Mouse (Mus musculus): ENCODE results near the gene Hnf1b. TPM values are rescaled to one million over a fixed set of nuclear protein-coding genes. Genes with fewer than 3 reads are reported as not detected.

Gene Hnf1b
- polyA plus RNA-seq, 1 experiment from 2014 or later: not detected

- H3K36me3 ChIP-seq (ENCODE audit: control insufficient read depth, insufficient read depth, low read length): no peaks in the 10 kb centered on the region
- no peaks in the 10 kb centered on the region for H3K9me3 ChIP-seq (ENCODE audit: control insufficient read depth, low read length)
- no peak for DNase-seq (ENCODE audit: low spot score, missing footprints)
- H3K27me3 ChIP-seq (ENCODE audit: control insufficient read depth, insufficient read depth, low read length): no peaks in the 10 kb centered on the region
- no peaks in the 10 kb centered on the region for H3K4me1 ChIP-seq (ENCODE audit: control insufficient read depth, insufficient read depth, low read length)
- no peak overlapping the region for H3K9ac ChIP-seq (ENCODE audit: low read length)
- 78% methylated on average over 7 of the region's 7 CpGs for WGBS
- H3K4me2 ChIP-seq: no peak overlapping the region
- no peak overlapping the region for H3K27ac ChIP-seq (ENCODE audit: low read depth, low read length)
- no peak for ATAC-seq (ENCODE audit: low FRiP score)
- no peak overlapping the region for H3K4me3 ChIP-seq (ENCODE audit: low read depth, low read length)
These were observed 47.7 kb downstream of the Hnf1b start for GRCm38 (mm10) chr11:83897569-83897968.

- Histone ChIP-seq H3K4me3 (ENCODE audit: low read depth, low read length) (no peak overlapping the region), H3K9ac (ENCODE audit: low read length) (no peak overlapping the region), H3K36me3 (ENCODE audit: control insufficient read depth, insufficient read depth, low read length) (no peaks in the 10 kb centered on the region), H3K27me3 (ENCODE audit: control insufficient read depth, insufficient read depth, low read length) (no peaks in the 10 kb centered on the region), H3K9me3 (ENCODE audit: control insufficient read depth, low read length) (no peaks in the 10 kb centered on the region), H3K4me2 (no peak overlapping the region), H3K27ac (ENCODE audit: low read depth, low read length) (no peak overlapping the region), H3K4me1 (ENCODE audit: control insufficient read depth, insufficient read depth, low read length) (no peaks in the 10 kb centered on the region)
- ATAC-seq (ENCODE audit: low FRiP score): no peak
- no peak for DNase-seq (ENCODE audit: low spot score, missing footprints)
- 87% methylated on average over 3 of the region's 3 CpGs for WGBS
These were observed 52.9 kb downstream of the Hnf1b start for GRCm38 (mm10) chr11:83902812-83903211.

- WGBS: 81% methylated on average over 5 of the region's 5 CpGs
- no peak for ATAC-seq (ENCODE audit: low FRiP score)
These were observed 55.9 kb downstream of the Hnf1b start for GRCm38 (mm10) chr11:83905756-83906155.

GRCm38 (mm10) chr11:83908376-83908775, 58.5 kb downstream of the Hnf1b start:
- DNase-seq (ENCODE audit: low spot score, missing footprints): no peak
- Histone ChIP-seq H3K4me2 (no peak overlapping the region), H3K4me1 (ENCODE audit: control insufficient read depth, insufficient read depth, low read length) (no peaks in the 10 kb centered on the region), H3K27ac (ENCODE audit: low read depth, low read length) (no peak overlapping the region), H3K27me3 (ENCODE audit: control insufficient read depth, insufficient read depth, low read length) (no peaks in the 10 kb centered on the region), H3K4me3 (ENCODE audit: low read depth, low read length) (no peak overlapping the region), H3K9me3 (ENCODE audit: control insufficient read depth, low read length) (no peaks in the 10 kb centered on the region), H3K9ac (ENCODE audit: low read length) (no peak overlapping the region), H3K36me3 (ENCODE audit: control insufficient read depth, insufficient read depth, low read length) (no peaks in the 10 kb centered on the region)
- WGBS: 15% methylated on average over 7 of the region's 7 CpGs
- ATAC-seq (ENCODE audit: low FRiP score): no peak

More at GRCm38 (mm10) chr11:83905756-83906155, 55.9 kb downstream of the Hnf1b start:
- Histone ChIP-seq H3K4me3 (ENCODE audit: low read depth, low read length) (no peak overlapping the region), H3K27ac (ENCODE audit: low read depth, low read length) (no peak overlapping the region), H3K9ac (ENCODE audit: low read length) (no peak overlapping the region), H3K36me3 (ENCODE audit: control insufficient read depth, insufficient read depth, low read length) (no peaks in the 10 kb centered on the region), H3K9me3 (ENCODE audit: control insufficient read depth, low read length) (no peaks in the 10 kb centered on the region), H3K4me2 (no peak overlapping the region), H3K27me3 (ENCODE audit: control insufficient read depth, insufficient read depth, low read length) (no peaks in the 10 kb centered on the region), H3K4me1 (ENCODE audit: control insufficient read depth, insufficient read depth, low read length) (no peaks in the 10 kb centered on the region)
- DNase-seq (ENCODE audit: low spot score, missing footprints): no peak

- Histone ChIP-seq H3K4me2 (no peak overlapping the region), H3K9me3 (ENCODE audit: control insufficient read depth, low read length) (no peaks in the 10 kb centered on the region), H3K4me1 (ENCODE audit: control insufficient read depth, insufficient read depth, low read length) (no peaks in the 10 kb centered on the region), H3K4me3 (ENCODE audit: low read depth, low read length) (no peak overlapping the region), H3K36me3 (ENCODE audit: control insufficient read depth, insufficient read depth, low read length) (no peaks in the 10 kb centered on the region), H3K9ac (ENCODE audit: low read length) (no peak overlapping the region), H3K27me3 (ENCODE audit: control insufficient read depth, insufficient read depth, low read length) (no peaks in the 10 kb centered on the region), H3K27ac (ENCODE audit: low read depth, low read length) (no peak overlapping the region)
- DNase-seq (ENCODE audit: low spot score, missing footprints): no peak
- ATAC-seq (ENCODE audit: low FRiP score): no peak
- WGBS: 76% methylated on average over 8 of the region's 8 CpGs
These were observed 64.0 kb downstream of the Hnf1b start for GRCm38 (mm10) chr11:83913824-83914311.

- Histone ChIP-seq H3K27me3 (ENCODE audit: control insufficient read depth, insufficient read depth, low read length) (no peaks in the 10 kb centered on the region), H3K4me3 (ENCODE audit: low read depth, low read length) (no peak overlapping the region), H3K4me1 (ENCODE audit: control insufficient read depth, insufficient read depth, low read length) (no peaks in the 10 kb centered on the region), H3K27ac (ENCODE audit: low read depth, low read length) (no peak overlapping the region), H3K9ac (ENCODE audit: low read length) (no peak overlapping the region), H3K9me3 (ENCODE audit: control insufficient read depth, low read length) (no peaks in the 10 kb centered on the region), H3K4me2 (no peak overlapping the region), H3K36me3 (ENCODE audit: control insufficient read depth, insufficient read depth, low read length) (no peaks in the 10 kb centered on the region)
- DNase-seq (ENCODE audit: low spot score, missing footprints) (no peak), ATAC-seq (ENCODE audit: low FRiP score) (no peak)
- WGBS: 89% methylated on average over 4 of the region's 4 CpGs
These were observed 64.6 kb downstream of the Hnf1b start for GRCm38 (mm10) chr11:83914501-83914900.

GRCm38 (mm10) chr11:83922600-83922999, 72.7 kb downstream of the Hnf1b start:
- Histone ChIP-seq H3K4me1 (ENCODE audit: control insufficient read depth, insufficient read depth, low read length) (no peaks in the 10 kb centered on the region), H3K4me2 (no peak overlapping the region), H3K9ac (ENCODE audit: low read length) (no peak overlapping the region), H3K27me3 (ENCODE audit: control insufficient read depth, insufficient read depth, low read length) (no peaks in the 10 kb centered on the region), H3K9me3 (ENCODE audit: control insufficient read depth, low read length) (no peaks in the 10 kb centered on the region), H3K27ac (ENCODE audit: low read depth, low read length) (no peak overlapping the region), H3K4me3 (ENCODE audit: low read depth, low read length) (no peak overlapping the region), H3K36me3 (ENCODE audit: control insufficient read depth, insufficient read depth, low read length) (no peaks in the 10 kb centered on the region)
- 80% methylated on average over 2 of the region's 2 CpGs for WGBS
- ATAC-seq (ENCODE audit: low FRiP score) (no peak), DNase-seq (ENCODE audit: low spot score, missing footprints) (no peak)

GRCm38 (mm10) chr11:83927097-83927496, 77.2 kb downstream of the Hnf1b start:
- Histone ChIP-seq H3K4me3 (ENCODE audit: low read depth, low read length) (no peak overlapping the region), H3K27ac (ENCODE audit: low read depth, low read length) (no peak overlapping the region), H3K27me3 (ENCODE audit: control insufficient read depth, insufficient read depth, low read length) (no peaks in the 10 kb centered on the region), H3K9ac (ENCODE audit: low read length) (no peak overlapping the region), H3K9me3 (ENCODE audit: control insufficient read depth, low read length) (no peaks in the 10 kb centered on the region), H3K4me2 (no peak overlapping the region), H3K4me1 (ENCODE audit: control insufficient read depth, insufficient read depth, low read length) (no peaks in the 10 kb centered on the region), H3K36me3 (ENCODE audit: control insufficient read depth, insufficient read depth, low read length) (no peaks in the 10 kb centered on the region)
- DNase-seq (ENCODE audit: low spot score, missing footprints) (no peak), ATAC-seq (ENCODE audit: low FRiP score) (no peak)
- 50% methylated on average over 3 of the region's 3 CpGs for WGBS

GRCm38 (mm10) chr11:83932506-83933106, 82.7 kb downstream of the Hnf1b start:
- Histone ChIP-seq H3K4me3 (ENCODE audit: low read depth, low read length) (no peak overlapping the region), H3K27ac (ENCODE audit: low read depth, low read length) (no peak overlapping the region), H3K9ac (ENCODE audit: low read length) (no peak overlapping the region), H3K27me3 (ENCODE audit: control insufficient read depth, insufficient read depth, low read length) (0 out of 2 replicates have a peak, but pooled peaks cover 2% of the 10 kb centered on the region), H3K9me3 (ENCODE audit: control insufficient read depth, low read length) (no peaks in the 10 kb centered on the region), H3K4me2 (no peak overlapping the region), H3K36me3 (ENCODE audit: control insufficient read depth, insufficient read depth, low read length) (no peaks in the 10 kb centered on the region), H3K4me1 (ENCODE audit: control insufficient read depth, insufficient read depth, low read length) (no peaks in the 10 kb centered on the region)
- DNase-seq (ENCODE audit: low spot score, missing footprints) (no peak), ATAC-seq (ENCODE audit: low FRiP score) (no peak)
- 85% methylated on average over 10 of the region's 10 CpGs for WGBS
